Mouse (Mus musculus) heart, embryonic 15.5 days (tissue): Measurements from ENCODE around the gene Nfkb2. TPM values are rescaled to one million over a fixed set of nuclear protein-coding genes. Genes with fewer than 3 reads are reported as not detected.

Experiments
- ATAC-seq: fragments of 200-750 bp; cut with Nextera tagmentation; replicated peaks from 2 replicates; pipeline ENCODE4 v1.8.0; 2017; ENCODE audit warnings: low read depth, moderate TSS enrichment; ENCODE audit not compliant: insufficient number of reproducible peaks, insufficient read depth, low FRiP score
- H3K27ac ChIP-seq: fragments of 300-500 bp; sonication (generic); 2 replicates; pipeline ENCODE4 v1.5.1; 2015; ENCODE audit warnings: mild to moderate bottlenecking, inconsistent platforms
- H3K27me3 ChIP-seq: fragments of 300-500 bp; sonication (generic); 2 replicates; pipeline ENCODE4 v1.6.1; 2015; ENCODE audit warnings: inconsistent platforms
- H3K36me3 ChIP-seq: fragments of 300-500 bp; sonication (generic); 2 replicates; pipeline ENCODE4 v1.6.1; 2015; ENCODE audit warnings: mild to moderate bottlenecking, inconsistent platforms
- H3K4me1 ChIP-seq: fragments of 300-500 bp; sonication (generic); replicated peaks from 2 replicates; pipeline ENCODE4 v1.6.1; 2015; ENCODE audit warnings: inconsistent platforms
- H3K4me2 ChIP-seq: fragments of 300-500 bp; sonication (generic); 2 replicates; pipeline ENCODE4 v1.6.1; 2015; ENCODE audit warnings: inconsistent platforms, mild to moderate bottlenecking, moderate library complexity
- H3K4me3 ChIP-seq: fragments of 300-500 bp; sonication (generic); 2 replicates; pipeline ENCODE4 v1.5.1; 2015; ENCODE audit warnings: mild to moderate bottlenecking, inconsistent platforms
- H3K9ac ChIP-seq: fragments of 300-500 bp; sonication (generic); 2 replicates; pipeline ENCODE4 v1.6.1; 2015; ENCODE audit warnings: mild to moderate bottlenecking, inconsistent platforms
- H3K9me3 ChIP-seq: fragments of 300-500 bp; sonication (generic); replicated peaks from 2 replicates; pipeline ENCODE4 v1.6.1; 2016; ENCODE audit warnings: inconsistent platforms
- WGBS: fragments of 180-500 bp; shearing (Covaris S2); methylation state at CpG from one replicate; pipeline ENCODE4 v1.1.7; 2015; ENCODE audit warnings: mixed read lengths; 5-methylcytosine and 5-hydroxymethylcytosine counted together
- polyA plus RNA-seq: library from polyadenylated mRNA; unstranded; fragments of >200 nt; fragmentation: Nextera tagmentation; extraction: Ambion mirVana; gene quantifications from 2 replicates; pipeline ENCODE4 v1.2.1, GENCODE M21; 2015

Gene Nfkb2
- polyA plus RNA-seq, 1 experiment from 2014 or later, result 7.7 TPM

GRCm38 (mm10) chr19:46300294-46301045 lies 3.6 kb upstream of the Nfkb2 start:
- Histone ChIP-seq H3K4me1 (peaks cover 12% of the 10 kb centered on the region; the same call in 1 of the 2 replicates), H3K4me3 (no peak overlapping the region), H3K27me3 (no peaks in the 10 kb centered on the region), H3K36me3 (no peaks in the 10 kb centered on the region), H3K9me3 (no peaks in the 10 kb centered on the region), H3K9ac (no peak overlapping the region), H3K27ac (no peak overlapping the region), H3K4me2 (no peak overlapping the region)
- ATAC-seq, result no peak
- 45% methylated on average over 8 of the region's 8 CpGs for WGBS

DNA sequence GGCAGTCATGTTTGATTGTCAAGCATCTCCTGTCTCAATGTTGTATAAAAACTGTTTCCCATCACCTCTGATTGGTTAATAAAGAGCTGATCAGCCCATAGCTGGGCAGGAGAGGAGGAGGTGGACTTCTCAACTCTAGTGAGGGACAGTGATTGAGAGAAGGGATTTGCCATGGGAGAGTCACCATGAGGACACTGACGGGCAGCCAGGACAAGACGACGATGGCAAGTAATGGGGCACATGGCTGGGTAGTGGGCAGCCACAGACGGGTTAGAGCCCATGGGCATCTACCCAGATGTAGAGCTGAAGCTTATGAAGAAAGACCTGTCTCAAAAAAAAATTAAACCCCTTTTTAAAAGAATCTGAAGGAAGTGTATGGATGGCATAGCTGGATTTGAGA lies 1.6 kb upstream of the Nfkb2 start:
- peaks cover 7% of the 10 kb centered on the region; the same call in 1 of the 2 replicates for H3K27me3 ChIP-seq
- no peak overlapping the region for H3K27ac ChIP-seq
- H3K4me1 ChIP-seq, result peaks cover 18% of the 10 kb centered on the region
- 88% methylated on average over 4 of the region's 4 CpGs for WGBS
- no peak overlapping the region for H3K4me3 ChIP-seq
- peaks cover 6% of the 10 kb centered on the region; the same call in 1 of the 2 replicates for H3K36me3 ChIP-seq
- H3K4me2 ChIP-seq, result no peak overlapping the region
- no peaks in the 10 kb centered on the region for H3K9me3 ChIP-seq
- no peak for ATAC-seq
- no peak overlapping the region for H3K9ac ChIP-seq

DNA sequence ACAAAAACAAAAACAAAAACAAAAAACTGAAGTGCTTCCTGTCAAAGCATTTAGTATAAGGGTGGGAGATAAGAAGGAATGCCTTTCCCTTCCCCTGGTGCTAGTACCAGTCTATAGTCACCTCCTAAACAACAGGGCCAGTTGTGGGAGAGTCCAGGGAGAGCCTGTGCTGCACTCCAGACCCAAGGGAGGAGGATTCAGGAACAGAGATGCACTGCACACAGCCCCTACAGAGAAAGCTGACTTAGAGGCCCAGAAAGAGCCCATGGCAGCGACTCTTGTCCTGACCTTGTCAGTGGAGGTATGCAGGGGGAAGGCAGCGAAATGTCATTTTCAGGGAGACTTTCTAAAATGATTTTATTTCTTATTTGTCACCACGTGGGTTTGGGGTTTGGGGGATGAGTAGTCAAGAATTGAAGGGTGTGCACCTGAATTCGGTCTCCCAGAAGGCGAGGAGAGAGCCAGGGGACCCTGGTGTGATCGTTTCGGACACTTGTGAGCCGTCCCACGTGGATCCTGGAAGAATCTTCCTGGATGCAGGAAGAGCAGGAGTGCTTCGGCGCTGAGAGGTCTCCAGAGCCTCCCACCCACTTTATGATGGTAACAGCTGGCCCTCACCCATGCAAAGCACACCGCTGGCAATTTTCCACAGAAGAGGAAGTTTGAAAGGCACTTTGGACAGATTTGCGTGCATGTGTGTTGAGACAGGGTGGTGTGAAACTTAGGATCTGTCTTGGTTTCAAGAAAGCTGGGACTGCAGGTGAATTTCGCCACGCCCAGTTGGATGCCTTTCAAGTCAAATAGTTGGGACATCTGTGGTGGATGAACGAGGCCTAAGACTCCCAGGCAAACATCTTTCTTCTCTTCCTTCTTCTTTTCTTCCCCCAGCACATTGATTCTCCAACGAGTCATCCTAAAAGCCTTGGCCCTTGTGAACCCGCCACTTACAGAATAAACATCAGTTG lies 587 bp upstream of the Nfkb2 start:
- Histone ChIP-seq H3K4me1 (peaks cover 19% of the 10 kb centered on the region), H3K36me3 (peaks cover 13% of the 10 kb centered on the region; the same call in 1 of the 2 replicates), H3K27me3 (peaks cover 13% of the 10 kb centered on the region; the same call in 1 of the 2 replicates), H3K27ac (peak overlapping the region; percentile 93), H3K4me3 (peak overlapping the region; percentile 86), H3K9ac (peak overlapping the region; percentile 75), H3K9me3 (no peaks in the 10 kb centered on the region), H3K4me2 (peak overlapping the region; percentile 99)
- WGBS, result 51% methylated on average over 18 of the region's 18 CpGs
- ATAC-seq, result no peak

GRCm38 (mm10) chr19:46304908-46305333 lies 801 bp downstream of the Nfkb2 start:
- Histone ChIP-seq H3K9ac (peak overlapping the region; percentile 75), H3K36me3 (peaks cover 17% of the 10 kb centered on the region; the same call in 1 of the 2 replicates), H3K27ac (peak overlapping the region; percentile 93), H3K4me1 (peaks cover 28% of the 10 kb centered on the region), H3K4me3 (peak overlapping the region; percentile 86), H3K4me2 (peak overlapping the region; percentile 99), H3K27me3 (peaks cover 17% of the 10 kb centered on the region), H3K9me3 (no peaks in the 10 kb centered on the region)
- ATAC-seq, result peak; percentile 27; the same call in 1 of the 2 replicates
- WGBS, result under 1% methylated on average over 34 of the region's 34 CpGs

DNA sequence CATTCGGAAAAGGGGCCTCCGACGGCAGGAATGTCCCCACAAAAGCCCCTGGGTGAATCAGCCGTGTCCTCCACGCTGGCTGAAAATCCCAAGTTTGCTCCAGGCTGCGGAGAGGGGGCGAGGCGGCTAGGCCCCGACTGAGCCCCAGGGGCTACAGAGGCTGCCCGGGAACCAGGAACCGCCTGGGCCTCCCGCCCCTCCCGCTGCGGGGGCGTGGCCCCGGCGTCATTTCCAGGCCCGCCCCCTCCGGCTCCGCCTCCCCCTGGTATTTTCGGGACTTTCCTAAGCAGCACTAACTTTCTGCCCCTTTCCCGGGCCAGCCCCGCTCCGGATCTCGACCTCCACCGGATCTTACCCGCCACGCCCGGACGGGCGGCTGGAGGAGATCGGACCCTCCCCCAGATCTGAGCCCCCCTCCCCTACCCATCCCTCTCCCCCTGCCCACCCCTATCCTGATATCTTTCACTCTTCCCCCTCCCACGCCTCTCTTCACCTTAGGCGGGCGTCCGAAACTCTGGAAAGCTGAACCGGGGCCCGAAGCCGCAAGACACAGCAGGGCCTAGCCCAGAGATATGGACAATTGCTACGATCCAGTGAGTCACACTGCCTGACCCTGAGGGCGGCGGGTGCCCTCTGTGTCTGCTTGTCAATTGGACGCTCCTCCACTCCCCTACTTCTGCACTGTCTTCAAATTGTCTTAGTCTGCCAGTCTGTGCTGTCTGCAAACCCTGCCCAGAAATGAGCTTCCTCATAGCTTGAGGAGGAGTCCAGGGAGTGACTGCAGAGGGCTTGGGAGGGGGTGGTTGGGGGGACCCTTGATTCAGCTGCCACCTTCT lies 1.5 kb downstream of the Nfkb2 start:
- Histone ChIP-seq H3K9ac (peak overlapping the region; percentile 75), H3K27me3 (peaks cover 20% of the 10 kb centered on the region), H3K9me3 (no peaks in the 10 kb centered on the region), H3K4me1 (peaks cover 28% of the 10 kb centered on the region), H3K4me3 (peak overlapping the region; percentile 86), H3K4me2 (peak overlapping the region; percentile 99), H3K36me3 (peaks cover 24% of the 10 kb centered on the region; the same call in 1 of the 2 replicates), H3K27ac (peak overlapping the region; percentile 93)
- 1% methylated on average over 43 of the region's 43 CpGs for WGBS
- peak; percentile 72 for ATAC-seq

- H3K9ac ChIP-seq, result peak overlapping the region; percentile 75; the same call in 1 of the 2 replicates
- H3K27ac ChIP-seq, result no peak overlapping the region
- no peaks in the 10 kb centered on the region for H3K9me3 ChIP-seq
- H3K4me2 ChIP-seq, result peak overlapping the region; percentile 99
- H3K36me3 ChIP-seq, result peaks cover 30% of the 10 kb centered on the region; the same call in 1 of the 2 replicates
- WGBS, result 60% methylated on average over 5 of the region's 5 CpGs
- peaks cover 25% of the 10 kb centered on the region for H3K27me3 ChIP-seq
- peak overlapping the region; percentile 86 for H3K4me3 ChIP-seq
- H3K4me1 ChIP-seq, result peaks cover 28% of the 10 kb centered on the region
- ATAC-seq, result no peak
Observed at GRCm38 (mm10) chr19:46306268-46306610, 2.1 kb downstream of the Nfkb2 start.

- Histone ChIP-seq H3K4me2 (peak overlapping the region; percentile 99; the same call in 1 of the 2 replicates), H3K4me1 (peaks cover 28% of the 10 kb centered on the region)
Observed at GRCm38 (mm10) chr19:46306751-46307289, 2.7 kb downstream of the Nfkb2 start.

GRCm38 (mm10) chr19:46307781-46308180 lies 3.7 kb downstream of the Nfkb2 start:
- Histone ChIP-seq H3K27ac (no peak overlapping the region), H3K9me3 (no peaks in the 10 kb centered on the region), H3K4me1 (peaks cover 28% of the 10 kb centered on the region), H3K27me3 (peaks cover 33% of the 10 kb centered on the region), H3K4me3 (no peak overlapping the region), H3K36me3 (peaks cover 44% of the 10 kb centered on the region), H3K4me2 (no peak overlapping the region), H3K9ac (no peak overlapping the region)
- no peak for ATAC-seq
- WGBS, result 79% methylated on average over 16 of the region's 16 CpGs

More at GRCm38 (mm10) chr19:46306751-46307289, 2.7 kb downstream of the Nfkb2 start:
- peaks cover 28% of the 10 kb centered on the region for H3K27me3 ChIP-seq
- ATAC-seq, result no peak
- 90% methylated on average over 9 of the region's 9 CpGs for WGBS
- no peak overlapping the region for H3K9ac ChIP-seq
- H3K4me3 ChIP-seq, result 0 out of 2 replicates have a peak overlapping the region, but pooled peaks have one; percentile 86
- no peaks in the 10 kb centered on the region for H3K9me3 ChIP-seq
- peaks cover 36% of the 10 kb centered on the region for H3K36me3 ChIP-seq
- H3K27ac ChIP-seq, result no peak overlapping the region

DNA sequence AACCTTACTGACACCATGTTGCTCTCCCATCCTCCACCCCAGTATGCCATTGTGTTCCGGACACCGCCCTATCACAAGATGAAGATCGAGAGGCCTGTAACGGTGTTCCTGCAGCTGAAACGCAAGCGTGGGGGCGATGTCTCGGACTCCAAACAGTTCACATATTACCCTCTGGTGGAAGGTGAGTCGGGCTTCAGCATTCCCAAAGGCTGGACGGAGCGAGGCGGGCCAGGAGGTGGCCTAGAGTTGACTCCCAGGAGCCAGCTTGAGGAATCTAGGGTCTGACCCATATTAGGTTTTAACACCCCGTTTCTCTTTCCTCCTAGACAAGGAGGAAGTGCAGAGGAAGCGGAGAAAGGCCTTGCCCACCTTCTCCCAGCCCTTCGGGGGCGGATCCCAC lies 4.2 kb downstream of the Nfkb2 start:
- ATAC-seq, result no peak
- H3K36me3 ChIP-seq, result peaks cover 44% of the 10 kb centered on the region
- no peak overlapping the region for H3K9ac ChIP-seq
- WGBS, result 71% methylated on average over 16 of the region's 16 CpGs
- peaks cover 28% of the 10 kb centered on the region for H3K4me1 ChIP-seq
- no peak overlapping the region for H3K27ac ChIP-seq
- peaks cover 37% of the 10 kb centered on the region for H3K27me3 ChIP-seq
- H3K4me3 ChIP-seq, result peak overlapping the region; percentile 43
- no peaks in the 10 kb centered on the region for H3K9me3 ChIP-seq
- peak overlapping the region; percentile 80 for H3K4me2 ChIP-seq

- peaks cover 42% of the 10 kb centered on the region for H3K27me3 ChIP-seq
- 0 out of 2 replicates have a peak, but pooled peaks have one; percentile 6 for ATAC-seq
- peak overlapping the region; percentile 80 for H3K4me2 ChIP-seq
- peaks cover 23% of the 10 kb centered on the region for H3K4me1 ChIP-seq
- H3K36me3 ChIP-seq, result peaks cover 44% of the 10 kb centered on the region
- H3K4me3 ChIP-seq, result peak overlapping the region; percentile 43
- no peak overlapping the region for H3K27ac ChIP-seq
- no peaks in the 10 kb centered on the region for H3K9me3 ChIP-seq
- H3K9ac ChIP-seq, result peak overlapping the region; percentile 45; the same call in 1 of the 2 replicates
- 2% methylated on average over 47 of the region's 47 CpGs for WGBS
Observed at GRCm38 (mm10) chr19:46308706-46309435, 4.8 kb downstream of the Nfkb2 start.
